ENCODE assay signal across 7 mouse cellular contexts in the genomic region with DNA sequence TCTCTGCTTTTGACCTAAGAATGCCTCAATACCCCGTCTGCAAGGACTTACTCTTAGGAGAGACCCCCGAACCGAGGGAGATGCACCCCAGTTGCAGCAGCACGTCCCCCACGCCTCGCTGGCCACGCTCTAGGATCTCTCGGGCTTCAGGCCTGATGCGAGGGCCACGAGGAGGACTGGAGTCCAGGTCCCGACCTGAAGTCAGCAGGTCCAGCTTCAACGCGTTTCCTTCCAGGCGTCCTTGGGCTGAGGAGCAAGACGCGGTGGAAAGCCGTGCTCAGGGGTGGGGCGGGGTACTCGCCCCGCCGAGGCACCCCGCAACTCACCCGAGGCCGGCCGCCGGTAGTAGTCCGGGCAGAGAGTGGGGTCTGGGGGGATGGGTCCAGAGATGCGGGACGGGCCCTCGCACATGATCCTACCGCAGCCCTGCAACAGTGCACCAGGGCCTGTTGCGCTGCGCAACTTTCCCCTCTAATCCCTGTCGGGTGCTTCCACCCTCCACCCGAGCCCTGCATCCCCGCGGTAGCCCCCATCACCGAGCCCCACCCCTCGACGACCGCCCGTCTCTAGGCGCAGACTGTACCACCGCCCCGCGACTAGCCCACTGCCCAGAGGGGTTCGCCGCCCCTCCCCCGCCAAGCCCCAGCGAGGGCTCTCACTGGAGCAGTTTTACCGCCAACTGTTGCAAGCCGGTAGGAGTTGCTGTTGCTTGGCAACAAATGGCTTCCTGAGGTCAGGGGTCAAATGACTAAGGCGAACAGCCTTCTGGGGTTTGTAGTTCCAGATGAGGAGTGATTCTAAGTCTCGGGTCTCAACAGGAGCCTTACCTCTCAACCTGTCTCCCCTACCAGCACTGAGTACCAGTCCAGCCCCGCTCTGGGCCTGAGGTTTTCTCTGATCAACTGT. TPM values are rescaled to one million over a fixed set of nuclear protein-coding genes. Genes with fewer than 3 reads are reported as not detected.
DNase-seq lines count a peak whose midpoint lies in the region; ATAC-seq lines count a peak whose summit lies in the region.

4933405L10Rik (plus strand) TSS at position 158 of the 906 bp plus-strand sequence.
Enkd1 (minus strand) TSS at position 713 of the 906 bp plus-strand sequence.

- H3K4me1 ChIP-seq in megakaryocyte, embryonic 14.5 days: peaks cover 57% of the 10 kb centered on the region

- DNase-seq in gastrocnemius, adult 8-10 months (ENCODE audit: low spot score in 2 of 2): peak; percentile 59 to 61
- peak; percentile 94 for DNase-seq in hindlimb bud, embryonic 11.5 days (ENCODE audit: extremely low spot score, low read depth, low spot score)
- peak; percentile 75 to 87 for DNase-seq in left cerebral cortex, adult 8-10 months (ENCODE audit: low spot score in 2 of 2)
- peak; percentile 94 to 95 for DNase-seq in right cerebral cortex, postnatal 10 days (ENCODE audit: low spot score in 2 of 2)

- H3K4me3 ChIP-seq in megakaryocyte, embryonic 14.5 days (replicated peaks): peak within 1 kb of the TSS; percentile 98

- no peaks in the 10 kb centered on the region for H3K9me3 ChIP-seq in megakaryocyte, embryonic 14.5 days

- peak; percentile 99 for ATAC-seq in activated CD4-positive, CD25-positive, alpha-beta regulatory T cell, adult 4 months
- ATAC-seq in common myeloid progenitor, adult 5-6 weeks (replicated peaks; ENCODE audit: low read depth, poor library complexity, severe bottlenecking): peak; percentile 90

- no peaks in the 10 kb centered on the region for H3K27me3 ChIP-seq in megakaryocyte, embryonic 14.5 days (replicated peaks)

- peaks cover 23% of the 10 kb centered on the region for H3K36me3 ChIP-seq in megakaryocyte, embryonic 14.5 days (replicated peaks; ENCODE audit: low read length)

RNA-seq across cellular contexts. Expression of gene 4933405L10Rik, which starts in this region (rescaled TPM):
- polyA plus RNA-seq in activated CD4-positive, CD25-positive, alpha-beta regulatory T cell, adult 4 months (2017; shearing (Covaris generic)): not detected
- not detected in 2 replicates for total RNA-seq in common myeloid progenitor, adult 5-6 weeks (2017)
- not detected for total RNA-seq in gastrocnemius, adult 8-10 months (2022)
- total RNA-seq in left cerebral cortex, adult 8-10 months (2022): under 1 TPM in 2 of 4 experiments, not detected in 2; 0.44 to 0.46 TPM
- not detected in 2 replicates for polyA plus RNA-seq in megakaryocyte, embryonic 14.5 days (2012; ENCODE audit: insufficient read depth, low replicate concordance)

RNA-seq across cellular contexts. Expression of gene Enkd1, which starts in this region (rescaled TPM):
- 1 to 10 TPM; 1.4 to 3.8 TPM for polyA plus RNA-seq in activated CD4-positive, CD25-positive, alpha-beta regulatory T cell, adult 4 months (2017; shearing (Covaris generic))
- total RNA-seq in common myeloid progenitor, adult 5-6 weeks (2017): 12.9 and 16.0 TPM in 2 replicates
- under 1 TPM; 0.48 to 0.54 (median 0.52) TPM for total RNA-seq in gastrocnemius, adult 8-10 months (2022)
- total RNA-seq in left cerebral cortex, adult 8-10 months (2022): 10 to 100 TPM in 1 of 4 experiments, 1 to 10 TPM in 3; 9.0 to 11.2 (median 9.3) TPM
- 22.7 and 26.1 TPM in 2 replicates for polyA plus RNA-seq in megakaryocyte, embryonic 14.5 days (2012; ENCODE audit: insufficient read depth, low replicate concordance)

Comparison
In these comparisons a context has a peak if more than half of its experiments do, and no peak if none do; other contexts are left out.
1. Peak in every context shown above with its lines: DNase-seq, ATAC-seq and H3K4me3 ChIP-seq.
2. Peak in DNase-seq in gastrocnemius, adult 8-10 months; RNA of the genes that start here not detected or under 1 TPM.